Comparison of ENCODE assay signal across 24 mouse cellular contexts in the genomic region with DNA sequence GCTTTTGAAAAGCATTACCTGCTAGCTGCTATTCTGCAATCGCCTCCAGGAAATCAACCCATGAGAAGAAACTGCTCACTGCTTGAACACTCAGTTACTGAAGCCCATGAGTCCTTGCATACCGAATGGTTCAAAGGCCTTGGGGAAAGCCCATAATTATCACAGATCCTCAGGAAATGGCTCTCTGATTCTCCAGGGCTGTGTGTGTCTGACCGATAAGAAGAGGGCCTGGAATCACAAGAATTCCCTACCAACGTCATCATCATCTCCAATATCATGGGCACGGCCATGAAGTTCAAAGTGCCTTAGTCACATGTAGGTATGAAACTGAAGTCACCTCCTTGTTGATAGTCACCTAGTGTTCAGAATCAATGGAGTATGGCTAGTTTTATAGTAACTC.
DNase-seq lines count a peak whose midpoint lies in the region; ATAC-seq lines count a peak whose summit lies in the region.
"Had no signal": no experiment of that assay in that cellular context is flagged by ENCODE, and none has a peak within 500 bp of the region (broad histone marks: within the 10 kb centered on the region; RNA-seq: fewer than 3 reads in every experiment).

No protein-coding gene starts in this region.

- H3K27me3 ChIP-seq in heart, embryonic 11.5 days (ENCODE audit: control insufficient read depth, insufficient read depth, low read length), result no peaks in the 10 kb centered on the region
- H3K27me3 ChIP-seq in hindbrain, embryonic 12.5 days, result no peaks in the 10 kb centered on the region
- H3K27me3 ChIP-seq in hindbrain, embryonic 16.5 days (replicated peaks; ENCODE audit: control insufficient read depth, insufficient read depth, low read length), result no peaks in the 10 kb centered on the region
- H3K27me3 ChIP-seq in midbrain, embryonic 13.5 days, result no peaks in the 10 kb centered on the region
- no peaks in the 10 kb centered on the region for H3K27me3 ChIP-seq in midbrain, embryonic 14.5 days (ENCODE audit: control insufficient read depth, insufficient read depth, low read length)
- no peaks in the 10 kb centered on the region for H3K27me3 ChIP-seq in intestine, embryonic 16.5 days (replicated peaks; ENCODE audit: control insufficient read depth, insufficient read depth, low read length)
- H3K27me3 ChIP-seq: forebrain, embryonic 12.5 days; neural tube, embryonic 13.5 days; stomach, embryonic 15.5 days had no signal

- no peak for ATAC-seq in heart, embryonic 11.5 days (replicated peaks; ENCODE audit: insufficient number of reproducible peaks, low FRiP score, low TSS enrichment)
- no peak for ATAC-seq in hindbrain, embryonic 12.5 days (ENCODE audit: low FRiP score)
- ATAC-seq in hindbrain, embryonic 16.5 days, result no peak
- ATAC-seq in midbrain, embryonic 13.5 days, result no peak
- no peak for ATAC-seq in midbrain, embryonic 14.5 days (ENCODE audit: low FRiP score, low TSS enrichment)
- ATAC-seq in intestine, embryonic 16.5 days, result peak; percentile 78

- H3K36me3 ChIP-seq in heart, embryonic 11.5 days (ENCODE audit: control insufficient read depth, insufficient read depth, low read length), result no peaks in the 10 kb centered on the region
- H3K36me3 ChIP-seq in hindbrain, embryonic 12.5 days, result no peaks in the 10 kb centered on the region
- H3K36me3 ChIP-seq in hindbrain, embryonic 16.5 days (ENCODE audit: control insufficient read depth, insufficient read depth, low read length), result no peaks in the 10 kb centered on the region
- no peaks in the 10 kb centered on the region for H3K36me3 ChIP-seq in midbrain, embryonic 13.5 days
- H3K36me3 ChIP-seq in midbrain, embryonic 14.5 days (ENCODE audit: control insufficient read depth, insufficient read depth, low read length), result no peaks in the 10 kb centered on the region
- H3K36me3 ChIP-seq in intestine, embryonic 16.5 days (ENCODE audit: control insufficient read depth, insufficient read depth, low read length), result no peaks in the 10 kb centered on the region
- H3K36me3 ChIP-seq: neural tube, embryonic 13.5 days; stomach, embryonic 15.5 days had no signal

- H3K27ac ChIP-seq in heart, embryonic 11.5 days (ENCODE audit: low read depth, low read length), result peak overlapping the region; percentile 50; the same call in 1 of the 2 replicates
- peak overlapping the region; percentile 81; the same call in 1 of the 2 replicates for H3K27ac ChIP-seq in hindbrain, embryonic 12.5 days
- H3K27ac ChIP-seq in hindbrain, embryonic 16.5 days (ENCODE audit: low read depth, low read length), result no peak overlapping the region
- H3K27ac ChIP-seq in midbrain, embryonic 13.5 days, result peak overlapping the region; percentile 84; the same call in 1 of the 2 replicates
- H3K27ac ChIP-seq in midbrain, embryonic 14.5 days (replicated peaks; ENCODE audit: low read depth, low read length), result no peak overlapping the region; the same call in 1 of the 2 replicates
- no peak overlapping the region for H3K27ac ChIP-seq in intestine, embryonic 16.5 days (ENCODE audit: low read length)
- H3K27ac ChIP-seq: layer of hippocampus, adult 2 months; limb, embryonic 10.5 days; stomach, embryonic 15.5 days had no signal

- peaks cover 65% of the 10 kb centered on the region for H3K4me1 ChIP-seq in heart, embryonic 11.5 days (ENCODE audit: control insufficient read depth, insufficient read depth, low read length)
- H3K4me1 ChIP-seq in hindbrain, embryonic 12.5 days, result peaks cover 76% of the 10 kb centered on the region
- peaks cover 61% of the 10 kb centered on the region for H3K4me1 ChIP-seq in hindbrain, embryonic 16.5 days (ENCODE audit: control insufficient read depth, insufficient read depth, low read depth, low read length)
- H3K4me1 ChIP-seq in midbrain, embryonic 13.5 days (replicated peaks), result peaks cover 83% of the 10 kb centered on the region
- peaks cover 76% of the 10 kb centered on the region for H3K4me1 ChIP-seq in midbrain, embryonic 14.5 days (ENCODE audit: control insufficient read depth, insufficient read depth, low read length)
- peaks cover 29% of the 10 kb centered on the region for H3K4me1 ChIP-seq in intestine, embryonic 16.5 days (ENCODE audit: control insufficient read depth, insufficient read depth, low read length)

- H3K4me2 ChIP-seq in heart, embryonic 11.5 days, result no peak overlapping the region
- H3K4me2 ChIP-seq in hindbrain, embryonic 12.5 days (replicated peaks), result no peak overlapping the region
- H3K4me2 ChIP-seq in hindbrain, embryonic 16.5 days (ENCODE audit: low read length), result no peak overlapping the region
- H3K4me2 ChIP-seq in midbrain, embryonic 13.5 days (replicated peaks), result no peak overlapping the region
- H3K4me2 ChIP-seq in midbrain, embryonic 14.5 days (ENCODE audit: low read length), result no peak overlapping the region
- no peak overlapping the region for H3K4me2 ChIP-seq in intestine, embryonic 16.5 days (ENCODE audit: low read depth, low read length)
- H3K4me2 ChIP-seq: forebrain, embryonic 12.5 days; midbrain, embryonic 11.5 days; neural tube, embryonic 13.5 days; stomach, embryonic 15.5 days had no signal

- H3K9ac ChIP-seq in heart, embryonic 11.5 days (ENCODE audit: low read depth, low read length), result no peak overlapping the region
- H3K9ac ChIP-seq in hindbrain, embryonic 12.5 days, result no peak overlapping the region
- no peak overlapping the region for H3K9ac ChIP-seq in hindbrain, embryonic 16.5 days (ENCODE audit: low read depth, low read length)
- H3K9ac ChIP-seq in midbrain, embryonic 13.5 days (replicated peaks), result no peak overlapping the region
- H3K9ac ChIP-seq in midbrain, embryonic 14.5 days (replicated peaks; ENCODE audit: low read length), result no peak overlapping the region
- H3K9ac ChIP-seq in intestine, embryonic 16.5 days (ENCODE audit: low read depth, low read length), result no peak overlapping the region
- H3K9ac ChIP-seq: forebrain, embryonic 12.5 days; neural tube, embryonic 13.5 days; stomach, embryonic 15.5 days had no signal

- WGBS in heart, embryonic 11.5 days (ENCODE audit: insufficient replicate concordance), result 31% methylated on average over 5 of the region's 5 CpGs
- 85% methylated on average over 5 of the region's 5 CpGs for WGBS in hindbrain, embryonic 12.5 days
- WGBS in hindbrain, embryonic 16.5 days, result 79% methylated on average over 5 of the region's 5 CpGs
- WGBS in midbrain, embryonic 13.5 days, result 79% methylated on average over 5 of the region's 5 CpGs
- WGBS in midbrain, embryonic 14.5 days, result 78% methylated on average over 5 of the region's 5 CpGs
- 67% methylated on average over 5 of the region's 5 CpGs for WGBS in intestine, embryonic 16.5 days

- no peaks in the 10 kb centered on the region for H3K9me3 ChIP-seq in heart, embryonic 11.5 days (replicated peaks; ENCODE audit: control insufficient read depth, low read length)
- no peaks in the 10 kb centered on the region for H3K9me3 ChIP-seq in hindbrain, embryonic 12.5 days (replicated peaks)
- no peaks in the 10 kb centered on the region for H3K9me3 ChIP-seq in hindbrain, embryonic 16.5 days (ENCODE audit: control insufficient read depth, low read length)
- H3K9me3 ChIP-seq in midbrain, embryonic 13.5 days, result no peaks in the 10 kb centered on the region
- H3K9me3 ChIP-seq in midbrain, embryonic 14.5 days (ENCODE audit: control insufficient read depth, low read length), result no peaks in the 10 kb centered on the region
- no peaks in the 10 kb centered on the region for H3K9me3 ChIP-seq in intestine, embryonic 16.5 days (ENCODE audit: control insufficient read depth, low read length)
- H3K9me3 ChIP-seq: forebrain, embryonic 12.5 days; limb, embryonic 10.5 days; neural tube, embryonic 13.5 days; stomach, embryonic 15.5 days had no signal

- no peak for DNase-seq in heart, adult 8-10 months (ENCODE audit: low spot score)
- DNase-seq in midbrain, embryonic 14.5 days, result no peak
- DNase-seq in embryo, embryonic 10.5 days (ENCODE audit: low spot score), result no peak
- DNase-seq: adrenal gland, postnatal 25 days; cerebellum, adult 9-10 months; heart, postnatal 10 days; kidney, postnatal 25 days; liver; lung, adult 2 months; lung, postnatal 14 days; thymus, adult 2 months; thymus, postnatal 4 days had no signal

- no peak overlapping the region for H3K4me3 ChIP-seq in heart, embryonic 11.5 days (ENCODE audit: low read depth, low read length)
- no peak overlapping the region for H3K4me3 ChIP-seq in hindbrain, embryonic 12.5 days
- H3K4me3 ChIP-seq in hindbrain, embryonic 16.5 days (ENCODE audit: low read length), result no peak overlapping the region
- H3K4me3 ChIP-seq in midbrain, embryonic 13.5 days (replicated peaks), result no peak overlapping the region
- H3K4me3 ChIP-seq in midbrain, embryonic 14.5 days (replicated peaks; ENCODE audit: low read depth, low read length), result no peak overlapping the region
- H3K4me3 ChIP-seq in intestine, embryonic 16.5 days (ENCODE audit: low read length), result no peak overlapping the region
- H3K4me3 ChIP-seq: erythroblast, embryonic 14.5 days; forebrain, embryonic 12.5 days; layer of hippocampus, adult 2 months; limb, embryonic 10.5 days; neural tube, embryonic 13.5 days; stomach, embryonic 15.5 days had no signal

Comparison
In these comparisons a context has a peak if more than half of its experiments do, and no peak if none do; other contexts are left out.
1. H3K27ac ChIP-seq: peak in heart, embryonic 11.5 days (single experiment), hindbrain, embryonic 12.5 days (single experiment) and midbrain, embryonic 13.5 days (single experiment); none in hindbrain, embryonic 16.5 days (single experiment), midbrain, embryonic 14.5 days (single experiment) and intestine, embryonic 16.5 days (single experiment).